Mouse (Mus musculus): ENCODE measurements around the gene Gm49366. TPM values are rescaled to one million over a fixed set of nuclear protein-coding genes. Genes with fewer than 3 reads are reported as not detected.
"Not testable (repeated sequence)": the region's sequence is repeated elsewhere in the genome, so short reads cannot be mapped to it uniquely, and the experiment has no call there.

Gm49366 gene
- total RNA-seq (2017) = not detected in 2 replicates

- not testable (repeated sequence) for ATAC-seq (replicated peaks in 1 of 2; ENCODE audit: insufficient read depth in 1 of 2, low FRiP score in 2 of 2, low TSS enrichment in 1 of 2, low read depth in 1 of 2, poor library complexity in 2 of 2, severe bottlenecking in 2 of 2)
These were observed at the start of gene Gm49366 for GRCm38 (mm10) chr12:84038691-84039111. Gene Gm49366 (plus strand): TSS chr12:84038935.

GRCm38 (mm10) chr12:83989378-83989777 lies 49.4 kb upstream of the Gm49366 start:
- no peak for ATAC-seq (replicated peaks in 1 of 2; ENCODE audit: insufficient read depth in 1 of 2, low FRiP score in 2 of 2, low TSS enrichment in 1 of 2, low read depth in 1 of 2, poor library complexity in 2 of 2, severe bottlenecking in 2 of 2)

DNA sequence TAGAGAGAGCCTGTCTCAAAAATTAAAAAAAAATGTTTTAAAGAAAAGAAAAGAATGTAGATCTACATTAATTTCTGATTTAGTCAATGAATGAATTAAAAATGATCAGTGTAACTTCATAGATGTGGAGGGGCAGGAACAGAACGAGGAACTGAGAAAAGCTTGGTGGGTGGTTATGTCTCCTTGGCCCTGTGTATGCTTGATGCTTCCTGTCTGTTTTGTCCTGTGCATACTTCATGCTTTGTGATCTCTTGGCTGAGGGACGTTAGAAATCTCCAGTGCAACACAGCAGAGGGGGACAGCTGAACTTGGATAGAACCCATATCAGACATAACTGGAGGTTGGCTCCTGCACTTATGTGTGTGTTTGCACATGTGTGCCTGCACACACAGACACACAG lies 41.5 kb upstream of the Gm49366 start:
- no peak for ATAC-seq (replicated peaks in 1 of 2; ENCODE audit: insufficient read depth in 1 of 2, low FRiP score in 2 of 2, low TSS enrichment in 1 of 2, low read depth in 1 of 2, poor library complexity in 2 of 2, severe bottlenecking in 2 of 2)

DNA sequence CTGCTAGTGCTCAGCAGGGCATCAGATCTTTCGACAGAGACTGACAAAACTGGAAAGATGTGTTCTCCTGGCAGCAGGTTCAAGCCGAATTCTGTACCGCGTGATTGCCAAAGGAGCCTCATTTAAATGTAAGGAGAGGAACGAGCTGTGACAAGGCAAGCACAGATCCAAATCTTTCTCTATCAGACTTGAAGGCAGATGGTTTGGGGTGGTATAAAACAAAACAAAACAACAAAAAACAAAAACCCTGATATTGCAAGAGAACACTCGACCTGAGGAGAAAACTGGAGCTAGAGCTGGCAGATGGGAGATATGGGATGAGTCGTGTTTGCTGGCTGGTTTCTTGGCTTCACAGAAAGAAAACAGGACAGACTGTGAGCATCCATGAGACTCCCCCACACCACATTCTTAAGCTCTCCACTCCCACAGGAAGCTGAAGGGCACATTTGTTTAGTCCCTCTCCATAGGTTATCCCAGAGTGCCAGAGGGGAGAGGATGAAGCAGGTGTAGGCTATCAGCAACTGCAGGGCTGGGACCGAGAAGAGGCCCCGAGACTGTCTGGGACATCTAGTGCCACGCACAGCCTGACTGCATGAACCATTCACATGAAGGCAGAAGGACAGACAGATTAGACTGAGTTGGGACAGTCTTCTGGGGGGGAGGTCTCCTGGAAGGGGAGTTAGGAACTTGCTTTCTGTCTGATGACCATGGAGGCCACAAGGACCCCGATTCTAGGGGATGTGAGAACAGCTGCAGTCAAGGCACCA lies 40.2 kb upstream of the Gm49366 start:
- no peak for ATAC-seq (replicated peaks in 1 of 2; ENCODE audit: insufficient read depth in 1 of 2, low FRiP score in 2 of 2, low TSS enrichment in 1 of 2, low read depth in 1 of 2, poor library complexity in 2 of 2, severe bottlenecking in 2 of 2)

- ATAC-seq (replicated peaks in 1 of 2; ENCODE audit: insufficient read depth in 1 of 2, low FRiP score in 2 of 2, low TSS enrichment in 1 of 2, low read depth in 1 of 2, poor library complexity in 2 of 2, severe bottlenecking in 2 of 2) = peak; percentile 32 to 66; a peak in 3 of 4 replicates
These were observed 39.5 kb upstream of the Gm49366 start for GRCm38 (mm10) chr12:83999237-83999636.

GRCm38 (mm10) chr12:84000418-84000817 lies 38.3 kb upstream of the Gm49366 start:
- ATAC-seq (replicated peaks in 1 of 2; ENCODE audit: insufficient read depth in 1 of 2, low FRiP score in 2 of 2, low TSS enrichment in 1 of 2, low read depth in 1 of 2, poor library complexity in 2 of 2, severe bottlenecking in 2 of 2) = no peak

- ATAC-seq (replicated peaks in 1 of 2; ENCODE audit: insufficient read depth in 1 of 2, low FRiP score in 2 of 2, low TSS enrichment in 1 of 2, low read depth in 1 of 2, poor library complexity in 2 of 2, severe bottlenecking in 2 of 2) = no peak
These were observed 34.9 kb upstream of the Gm49366 start for GRCm38 (mm10) chr12:84003866-84004265.

- ATAC-seq (replicated peaks in 1 of 2; ENCODE audit: insufficient read depth in 1 of 2, low FRiP score in 2 of 2, low TSS enrichment in 1 of 2, low read depth in 1 of 2, poor library complexity in 2 of 2, severe bottlenecking in 2 of 2) = no peak
These were observed 30.5 kb upstream of the Gm49366 start for GRCm38 (mm10) chr12:84008251-84008650.

- ATAC-seq (replicated peaks in 1 of 2; ENCODE audit: insufficient read depth in 1 of 2, low FRiP score in 2 of 2, low TSS enrichment in 1 of 2, low read depth in 1 of 2, poor library complexity in 2 of 2, severe bottlenecking in 2 of 2) = no peak
These were observed 30.0 kb upstream of the Gm49366 start for GRCm38 (mm10) chr12:84008729-84009128.

DNA sequence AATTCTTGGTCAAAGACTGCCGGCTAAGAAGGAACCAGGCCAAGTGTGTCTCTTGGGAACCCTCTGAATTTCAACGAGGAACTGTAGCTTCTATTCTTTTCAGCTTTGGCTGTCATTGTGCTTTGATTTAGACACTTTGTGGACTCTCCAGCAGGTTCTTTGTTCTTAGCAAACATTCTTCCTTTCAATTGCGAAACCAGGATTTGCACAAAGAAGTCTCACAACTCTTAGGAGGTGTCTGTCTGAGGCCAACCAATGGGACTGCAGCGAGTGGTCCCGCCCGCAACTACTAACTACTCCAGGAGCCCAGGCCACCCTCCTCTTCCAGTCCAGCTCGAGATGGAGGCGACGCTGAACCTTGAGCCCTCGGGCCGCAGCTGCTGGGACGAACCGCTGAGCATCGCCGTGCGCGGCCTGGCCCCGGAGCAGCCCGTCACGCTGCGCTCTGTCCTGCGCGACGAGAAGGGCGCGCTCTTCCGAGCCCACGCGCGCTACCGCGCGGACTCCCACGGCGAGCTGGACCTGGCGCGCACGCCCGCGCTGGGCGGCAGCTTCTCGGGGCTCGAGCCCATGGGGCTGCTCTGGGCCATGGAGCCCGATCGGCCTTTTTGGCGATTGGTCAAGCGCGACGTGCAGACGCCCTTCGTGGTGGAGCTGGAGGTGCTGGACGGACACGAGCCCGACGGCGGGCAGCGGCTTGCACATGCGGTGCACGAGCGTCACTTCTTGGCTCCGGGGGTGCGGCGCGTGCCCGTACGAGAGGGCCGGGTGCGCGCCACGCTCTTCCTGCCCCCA lies 29.4 kb upstream of the Gm49366 start, which contains the start of gene Acot1:
Gene Acot1, plus strand, starts transcription at position 320 of the 795 bp plus-strand sequence.
- ATAC-seq (replicated peaks in 1 of 2; ENCODE audit: insufficient read depth in 1 of 2, low FRiP score in 2 of 2, low TSS enrichment in 1 of 2, low read depth in 1 of 2, poor library complexity in 2 of 2, severe bottlenecking in 2 of 2) = peak; percentile 87 to 92

- no peak for ATAC-seq (replicated peaks in 1 of 2; ENCODE audit: insufficient read depth in 1 of 2, low FRiP score in 2 of 2, low TSS enrichment in 1 of 2, low read depth in 1 of 2, poor library complexity in 2 of 2, severe bottlenecking in 2 of 2)
These were observed 28.5 kb upstream of the Gm49366 start for GRCm38 (mm10) chr12:84010201-84010600.

- ATAC-seq (replicated peaks in 1 of 2; ENCODE audit: insufficient read depth in 1 of 2, low FRiP score in 2 of 2, low TSS enrichment in 1 of 2, low read depth in 1 of 2, poor library complexity in 2 of 2, severe bottlenecking in 2 of 2) = no peak
These were observed 27.3 kb upstream of the Gm49366 start for GRCm38 (mm10) chr12:84011251-84012040.

DNA sequence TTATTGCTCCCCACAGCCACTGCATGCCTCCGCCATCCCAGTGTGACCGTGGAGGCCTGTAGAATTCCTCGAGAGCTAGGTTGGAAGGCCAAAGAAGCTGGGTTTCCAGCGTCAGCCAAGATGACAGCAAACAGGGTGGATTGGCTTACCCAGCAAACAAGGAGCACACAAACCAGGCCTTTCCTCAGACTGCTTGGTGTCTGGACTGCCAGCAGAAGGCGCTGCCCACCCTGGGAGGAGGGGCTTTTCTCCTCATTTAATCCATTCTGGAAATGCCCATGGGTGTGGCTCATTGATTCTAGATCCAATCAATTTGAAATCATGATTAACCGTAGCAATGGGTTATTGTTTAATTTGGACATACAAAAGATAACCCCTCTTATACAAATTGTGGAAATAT lies 25.6 kb upstream of the Gm49366 start:
- ATAC-seq (replicated peaks in 1 of 2; ENCODE audit: insufficient read depth in 1 of 2, low FRiP score in 2 of 2, low TSS enrichment in 1 of 2, low read depth in 1 of 2, poor library complexity in 2 of 2, severe bottlenecking in 2 of 2) = no peak

- no peak for ATAC-seq (replicated peaks in 1 of 2; ENCODE audit: insufficient read depth in 1 of 2, low FRiP score in 2 of 2, low TSS enrichment in 1 of 2, low read depth in 1 of 2, poor library complexity in 2 of 2, severe bottlenecking in 2 of 2)
These were observed 25.0 kb upstream of the Gm49366 start for GRCm38 (mm10) chr12:84013701-84014100.

- ATAC-seq (replicated peaks in 1 of 2; ENCODE audit: insufficient read depth in 1 of 2, low FRiP score in 2 of 2, low TSS enrichment in 1 of 2, low read depth in 1 of 2, poor library complexity in 2 of 2, severe bottlenecking in 2 of 2) = peak; percentile 91 to 93
These were observed 18.2 kb upstream of the Gm49366 start for GRCm38 (mm10) chr12:84020528-84020927.

- ATAC-seq (replicated peaks in 1 of 2; ENCODE audit: insufficient read depth in 1 of 2, low FRiP score in 2 of 2, low TSS enrichment in 1 of 2, low read depth in 1 of 2, poor library complexity in 2 of 2, severe bottlenecking in 2 of 2) = not testable (repeated sequence)
These were observed 16.5 kb upstream of the Gm49366 start for GRCm38 (mm10) chr12:84022266-84022665.

- peak in 1 of 2 experiments; percentile 22; a peak in 1 of 4 replicates for ATAC-seq (replicated peaks in 1 of 2; ENCODE audit: insufficient read depth in 1 of 2, low FRiP score in 2 of 2, low TSS enrichment in 1 of 2, low read depth in 1 of 2, poor library complexity in 2 of 2, severe bottlenecking in 2 of 2)
These were observed 15.5 kb upstream of the Gm49366 start for GRCm38 (mm10) chr12:84023052-84023745.

Measured in hematopoietic stem cell, adult 5-6 weeks (primary cell).